Mouse (Mus musculus) heart, postnatal 10 days (tissue): ENCODE data around the gene Unc5cl. TPM values are rescaled to one million over a fixed set of nuclear protein-coding genes. Genes with fewer than 3 reads are reported as not detected.

Experiments used
- DNase-seq, 2 experiments: peaks; one replicate each; pipeline ENCODE4 v3.0.0; 2021
- intact Hi-C: fragments of 180-260 bp; cut with DNase I; formaldehyde crosslinking; loops from one replicate; pipeline ENCODE4 v1.15.1; 2025
- total RNA-seq, 2 experiments: library from RNA; stranded (reverse); gene quantifications; 2 replicates each; pipeline ENCODE4 v1.2.3; 2021

Gene Unc5cl
- total RNA-seq, 2 experiments from 2014 or later, result 0.72 TPM; not detected in 1

- peak in 1 of 2 experiments; percentile 12 for DNase-seq
- intact Hi-C loops, result no loop called here
Observed at GRCm38 (mm10) chr17:48431054-48431453, 23.6 kb upstream of the Unc5cl start.

- DNase-seq, result peak; percentile 88
- intact Hi-C loops, result no loop called here
Observed at GRCm38 (mm10) chr17:48432158-48432980, 22.3 kb upstream of the Unc5cl start, which contains the start of gene Apobec2. Gene Apobec2, minus strand, starts transcription at chr17:48432930.

GRCm38 (mm10) chr17:48433006-48433655 lies 21.6 kb upstream of the Unc5cl start:
- DNase-seq, result no peak
- intact Hi-C loops, result no loop called here

- intact Hi-C loops, result no loop called here
- no peak for DNase-seq
Observed at GRCm38 (mm10) chr17:48433689-48434330, 20.9 kb upstream of the Unc5cl start.

- DNase-seq, result no peak
- intact Hi-C loops, result no loop called here
Observed at GRCm38 (mm10) chr17:48434479-48434878, 20.2 kb upstream of the Unc5cl start.

GRCm38 (mm10) chr17:48436487-48436886 lies 18.2 kb upstream of the Unc5cl start:
- DNase-seq, result peak; percentile 72 to 79
- intact Hi-C loops, result no loop called here

- DNase-seq, result peak; percentile 66 to 72
- intact Hi-C loops, result no loop called here
Observed at GRCm38 (mm10) chr17:48437421-48437911, 17.2 kb upstream of the Unc5cl start.

GRCm38 (mm10) chr17:48442745-48443457 lies 11.8 kb upstream of the Unc5cl start:
- no peak for DNase-seq
- intact Hi-C loops, result no loop called here

GRCm38 (mm10) chr17:48443542-48444145 lies 11.1 kb upstream of the Unc5cl start:
- intact Hi-C loops, result no loop called here
- DNase-seq, result no peak

- intact Hi-C loops, result no loop called here
- no peak for DNase-seq
Observed at GRCm38 (mm10) chr17:48447675-48448074, 7.0 kb upstream of the Unc5cl start.

GRCm38 (mm10) chr17:48450666-48451352 lies 3.9 kb upstream of the Unc5cl start:
- intact Hi-C loops, result no loop called here
- DNase-seq, result no peak

GRCm38 (mm10) chr17:48451353-48451675 lies 3.4 kb upstream of the Unc5cl start, which contains the start of gene Tspo2:
Gene Tspo2, minus strand, starts transcription at chr17:48451522.
- intact Hi-C loops, result no loop called here
- DNase-seq, result no peak

- DNase-seq, result no peak
- intact Hi-C loops, result no loop called here
Observed at GRCm38 (mm10) chr17:48451753-48452444, 2.8 kb upstream of the Unc5cl start.

GRCm38 (mm10) chr17:48453489-48453888 lies 1.2 kb upstream of the Unc5cl start:
- no peak for DNase-seq

GRCm38 (mm10) chr17:48454190-48454589 lies 511 bp upstream of the Unc5cl start:
- intact Hi-C loops, result no loop called here
- DNase-seq, result no peak

More at GRCm38 (mm10) chr17:48453489-48453888, 1.2 kb upstream of the Unc5cl start:
- intact Hi-C loops, result no loop called here

GRCm38 (mm10) chr17:48455955-48456354 lies 1.3 kb downstream of the Unc5cl start:
- no peak for DNase-seq
- intact Hi-C loops, result no loop called here

GRCm38 (mm10) chr17:48457971-48458653 lies 3.4 kb downstream of the Unc5cl start:
- DNase-seq, result no peak
- intact Hi-C loops, result no loop called here

- intact Hi-C loops, result no loop called here
- no peak for DNase-seq
Observed at GRCm38 (mm10) chr17:48462096-48462495, 7.4 kb downstream of the Unc5cl start.

- intact Hi-C loops, result no loop called here
- DNase-seq, result no peak
Observed at GRCm38 (mm10) chr17:48463391-48463790, 8.7 kb downstream of the Unc5cl start.
